Mouse (Mus musculus): ENCODE results near the gene Fam193a.

DNA sequence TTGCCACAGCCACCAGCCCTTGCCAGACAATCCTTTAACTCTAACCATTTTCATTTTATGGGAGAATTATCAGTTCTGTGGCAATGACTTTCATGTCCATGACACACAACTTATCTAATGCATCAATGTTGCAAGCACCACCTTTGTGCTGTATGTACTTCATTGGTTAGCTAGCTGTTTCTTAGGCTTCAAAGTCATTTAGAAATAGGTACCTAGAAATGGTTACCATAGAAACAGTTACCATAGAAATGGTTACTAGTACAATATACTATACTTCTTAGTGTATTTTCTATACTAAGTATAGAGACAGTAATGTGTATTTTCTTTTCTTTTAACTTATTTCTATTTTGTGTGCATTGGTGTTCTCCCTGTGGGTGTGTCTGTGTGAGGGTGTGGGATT, 44.4 kb upstream of the Fam193a start:
- TF ChIP-seq POLR2A (IDR thresholded peaks at IDR 0.05; ENCODE audit: low read depth, low read length) (no peak), CTCF (IDR thresholded peaks at IDR 0.05; ENCODE audit: borderline replicate concordance, insufficient read depth, low read length) (no peak)

Data from embryonic fibroblast, embryonic 13.5 days (primary cell).